Mouse (Mus musculus): ENCODE data around the gene Chmp4b.

Gene Chmp4b

GRCm38 (mm10) chr2:154651363-154651762 lies at the start of gene Chmp4b:
Chmp4b (plus strand) TSS chr2:154651705.
- no peak for DNase-seq (ENCODE audit: low spot score in 2 of 2)

GRCm38 (mm10) chr2:154603007-154603637 lies 48.4 kb upstream of the Chmp4b start:
- no peak for DNase-seq (ENCODE audit: low spot score in 2 of 2)

- DNase-seq (ENCODE audit: low spot score in 2 of 2), result peak; percentile 99 to 100
Measured at GRCm38 (mm10) chr2:154603638-154604153, 47.8 kb upstream of the Chmp4b start, which contains the start of gene Pxmp4. Pxmp4 (minus strand) TSS chr2:154603708.

GRCm38 (mm10) chr2:154604156-154604555 lies 47.3 kb upstream of the Chmp4b start:
- no peak for DNase-seq (ENCODE audit: low spot score in 2 of 2)

- no peak for DNase-seq (ENCODE audit: low spot score in 2 of 2)
Measured at GRCm38 (mm10) chr2:154606965-154607364, 44.5 kb upstream of the Chmp4b start.

GRCm38 (mm10) chr2:154609050-154609767 lies 42.3 kb upstream of the Chmp4b start:
- DNase-seq (ENCODE audit: low spot score in 2 of 2), result no peak

- peak; percentile 84 to 90 for DNase-seq (ENCODE audit: low spot score in 2 of 2)
Measured at GRCm38 (mm10) chr2:154613118-154614115, 38.1 kb upstream of the Chmp4b start, which contains the start of the genes Zfp341 and 4930519P11Rik. Zfp341 (plus strand) TSS chr2:154613297. 4930519P11Rik (minus strand) TSS chr2:154613437.

GRCm38 (mm10) chr2:154614841-154615576 lies 36.5 kb upstream of the Chmp4b start:
- no peak for DNase-seq (ENCODE audit: low spot score in 2 of 2)

GRCm38 (mm10) chr2:154615674-154616073 lies 35.8 kb upstream of the Chmp4b start:
- DNase-seq (ENCODE audit: low spot score in 2 of 2), result no peak

GRCm38 (mm10) chr2:154617061-154617460 lies 34.4 kb upstream of the Chmp4b start:
- no peak for DNase-seq (ENCODE audit: low spot score in 2 of 2)

- no peak for DNase-seq (ENCODE audit: low spot score in 2 of 2)
Measured at GRCm38 (mm10) chr2:154621684-154622083, 29.8 kb upstream of the Chmp4b start.

GRCm38 (mm10) chr2:154624137-154624536 lies 27.4 kb upstream of the Chmp4b start:
- DNase-seq (ENCODE audit: low spot score in 2 of 2), result no peak

GRCm38 (mm10) chr2:154630531-154630930 lies 21.0 kb upstream of the Chmp4b start:
- DNase-seq (ENCODE audit: low spot score in 2 of 2), result no peak

- no peak for DNase-seq (ENCODE audit: low spot score in 2 of 2)
Measured at GRCm38 (mm10) chr2:154632203-154632780, 19.2 kb upstream of the Chmp4b start.

GRCm38 (mm10) chr2:154633039-154633742 lies 18.3 kb upstream of the Chmp4b start:
- no peak for DNase-seq (ENCODE audit: low spot score in 2 of 2)

GRCm38 (mm10) chr2:154633876-154634644 lies 17.4 kb upstream of the Chmp4b start:
- no peak for DNase-seq (ENCODE audit: low spot score in 2 of 2)

- no peak for DNase-seq (ENCODE audit: low spot score in 2 of 2)
Measured at GRCm38 (mm10) chr2:154635826-154636225, 15.7 kb upstream of the Chmp4b start.

- no peak for DNase-seq (ENCODE audit: low spot score in 2 of 2)
Measured at GRCm38 (mm10) chr2:154638521-154638920, 13.0 kb upstream of the Chmp4b start.

GRCm38 (mm10) chr2:154639115-154639514 lies 12.4 kb upstream of the Chmp4b start:
- no peak for DNase-seq (ENCODE audit: low spot score in 2 of 2)
